Mouse (Mus musculus): Measurements from ENCODE around the gene Kcnj2.

Gene Kcnj2

DNA sequence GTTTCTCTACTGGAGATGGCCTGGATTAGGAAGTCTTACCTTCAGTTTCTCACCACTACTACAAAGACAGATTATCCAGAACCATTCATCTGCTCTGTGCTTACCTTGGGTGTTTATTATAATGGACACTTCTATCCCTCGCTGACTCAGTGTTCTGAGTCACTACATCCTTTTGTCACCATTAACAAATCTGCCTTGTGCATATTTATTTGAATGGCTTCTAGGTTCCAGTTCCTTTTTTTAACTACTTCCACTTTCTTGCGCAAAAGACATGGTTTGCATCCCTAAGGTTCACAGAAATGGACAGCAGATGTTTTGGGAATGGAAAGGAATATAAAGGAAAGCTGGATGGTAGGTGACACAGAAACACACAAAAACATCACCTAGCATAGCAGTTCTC, 27.0 kb downstream of the Kcnj2 start:
- no peak for DNase-seq

- DNase-seq, result no peak
Observed at GRCm38 (mm10) chr11:111096612-111097011, 30.6 kb downstream of the Kcnj2 start.

GRCm38 (mm10) chr11:111100131-111100530, 34.2 kb downstream of the Kcnj2 start:
- DNase-seq, result no peak

DNA sequence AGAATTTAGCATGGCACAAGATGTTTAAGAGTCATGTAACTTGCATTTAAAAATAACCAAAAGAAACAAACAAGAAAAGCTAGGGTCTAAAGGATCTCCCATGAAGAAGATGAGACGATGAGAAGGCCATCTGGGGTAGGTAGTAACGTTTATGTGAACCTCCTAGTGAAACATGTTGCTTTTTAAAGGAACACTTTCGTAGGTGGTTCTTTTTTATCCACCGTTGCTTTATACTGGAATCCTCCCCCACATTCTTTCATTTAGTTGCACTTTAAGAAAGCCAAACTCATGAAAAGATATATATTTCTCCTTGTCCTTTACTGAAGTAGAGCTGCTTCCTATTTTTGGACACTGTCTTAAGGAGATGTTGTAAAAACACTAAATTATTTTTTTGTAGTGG, 34.7 kb downstream of the Kcnj2 start:
- DNase-seq, result no peak

GRCm38 (mm10) chr11:111101620-111102176, 35.7 kb downstream of the Kcnj2 start:
- no peak for DNase-seq

GRCm38 (mm10) chr11:111104422-111104821, 38.5 kb downstream of the Kcnj2 start:
- DNase-seq, result no peak

DNA sequence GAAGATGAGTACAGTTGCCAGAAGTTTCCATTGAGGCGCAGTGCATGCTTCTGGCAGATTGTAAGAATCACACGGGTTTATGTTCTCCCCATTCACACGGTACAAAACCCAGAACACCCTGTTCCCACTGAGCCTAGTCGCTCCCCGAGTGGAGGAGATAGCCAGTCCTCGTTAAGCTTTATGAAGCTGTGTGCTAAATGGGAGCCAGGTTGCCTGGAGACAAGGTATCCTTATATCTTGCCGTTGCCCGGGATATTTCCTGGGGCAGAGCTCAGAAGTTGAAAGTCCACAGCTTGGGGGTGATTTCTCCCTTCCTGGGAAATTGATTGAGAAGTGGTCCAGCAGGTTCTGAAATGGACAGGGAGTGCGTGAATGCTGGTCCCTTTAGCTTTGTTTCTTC, 42.2 kb downstream of the Kcnj2 start:
- DNase-seq, result no peak

- DNase-seq, result peak; percentile 2
Observed at GRCm38 (mm10) chr11:111121514-111121913, 55.5 kb downstream of the Kcnj2 start.

GRCm38 (mm10) chr11:111123324-111123723, 57.4 kb downstream of the Kcnj2 start:
- peak; percentile 12 for DNase-seq

DNA sequence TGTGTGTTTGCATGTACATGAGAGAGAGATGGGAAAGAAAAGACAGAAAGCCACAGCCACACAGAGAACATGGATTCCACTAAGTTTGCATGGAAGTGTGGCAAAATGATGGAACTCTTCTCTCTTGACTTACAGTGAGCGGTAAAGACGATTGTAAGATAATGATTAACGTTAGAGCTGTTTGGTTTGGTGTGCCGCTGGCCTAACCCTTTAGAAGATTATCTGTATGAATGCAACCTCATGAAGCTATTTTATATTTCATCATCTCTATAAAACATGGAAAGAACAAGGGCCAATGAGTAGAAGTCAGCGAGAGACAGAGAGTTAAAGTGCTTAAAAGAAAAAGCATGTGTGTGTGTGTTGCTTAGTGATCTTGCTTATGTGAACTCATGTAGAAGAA, 60.0 kb downstream of the Kcnj2 start:
- no peak for DNase-seq

All from kidney, postnatal 14 days (tissue).